Mouse (Mus musculus) liver, postnatal 0 days (tissue): ENCODE data around the gene Nufip2. TPM values are rescaled to one million over a fixed set of nuclear protein-coding genes. Genes with fewer than 3 reads are reported as not detected.
"Not testable (repeated sequence)": the region's sequence is repeated elsewhere in the genome, so short reads cannot be mapped to it uniquely, and the experiment has no call there.

Experiments
- ATAC-seq: fragments of 200-750 bp; cut with Nextera tagmentation; 2 replicates; pipeline ENCODE4 v1.8.0; 2017; ENCODE audit warnings: mild to moderate bottlenecking, moderate library complexity
- DNase-seq: peaks from one replicate; pipeline ENCODE4 v3.0.0-alpha.2; 2016
- H3K27ac ChIP-seq: fragments of 300-500 bp; sonication (generic); 2 replicates; pipeline ENCODE4 v1.5.1; 2014; ENCODE audit warnings: antibody characterized with exemption, moderate library complexity, mild to moderate bottlenecking, low read depth
- H3K27me3 ChIP-seq: fragments of 300-500 bp; sonication (generic); 2 replicates; pipeline ENCODE4 v1.6.1; 2014; ENCODE audit warnings: low read length, control low read depth, mixed read lengths; ENCODE audit not compliant: insufficient read depth
- H3K36me3 ChIP-seq: fragments of 300-500 bp; sonication (generic); replicated peaks from 2 replicates; pipeline ENCODE4 v1.6.1; 2014; ENCODE audit warnings: mild to moderate bottlenecking, control low read depth, low read length, moderate library complexity, mixed read lengths; ENCODE audit not compliant: insufficient read depth
- H3K4me1 ChIP-seq: fragments of 300-500 bp; sonication (generic); 2 replicates; pipeline ENCODE4 v1.6.1; 2014; ENCODE audit warnings: antibody characterized with exemption, mild to moderate bottlenecking, control low read depth; ENCODE audit not compliant: insufficient read depth
- H3K4me2 ChIP-seq: fragments of 300-500 bp; sonication (generic); 2 replicates; pipeline ENCODE4 v1.6.1; 2014; ENCODE audit warnings: low read depth, mild to moderate bottlenecking, low read length, moderate library complexity, mixed read lengths
- H3K4me3 ChIP-seq: fragments of 300-500 bp; sonication (generic); 2 replicates; pipeline ENCODE4 v1.5.1; 2014; ENCODE audit warnings: low read depth, low read length
- H3K9ac ChIP-seq: fragments of 300-500 bp; sonication (generic); replicated peaks from 2 replicates; pipeline ENCODE4 v1.6.1; 2014; ENCODE audit warnings: mild to moderate bottlenecking, moderate library complexity
- H3K9me3 ChIP-seq: fragments of 300-500 bp; sonication (generic); 2 replicates; pipeline ENCODE4 v1.6.1; 2016; ENCODE audit warnings: mild to moderate bottlenecking, control low read depth, low read length, mixed read lengths
- CTCF ChIP-seq: sonication (generic); IDR thresholded peaks from 2 replicates; pipeline ENCODE4 v1.5.1; 2016; ENCODE audit warnings: antibody characterized with exemption, low read depth
- EP300 ChIP-seq: IDR thresholded peaks from 2 replicates; pipeline ENCODE4 v1.6.1; 2016; ENCODE audit warnings: antibody characterized with exemption, low read depth, mild to moderate bottlenecking
- WGBS: fragments of 180-500 bp; shearing (Covaris S2); extraction: QIAGEN DNeasy Blood & Tissue Kit; methylation state at CpG from one replicate; pipeline ENCODE4 v1.1.7; 2014; ENCODE audit not compliant: insufficient replicate concordance; 5-methylcytosine and 5-hydroxymethylcytosine counted together
- polyA plus RNA-seq: library from polyadenylated mRNA; unstranded; fragments of >200 nt; fragmentation: Nextera tagmentation; extraction: Ambion mirVana; gene quantifications from 2 replicates; pipeline ENCODE4 v1.2.1, GENCODE M21; 2015

Gene Nufip2
- polyA plus RNA-seq, 1 experiment from 2014 or later: 2.0 TPM

- H3K36me3 ChIP-seq: no peaks in the 10 kb centered on the region
- H3K9me3 ChIP-seq: no peaks in the 10 kb centered on the region
- DNase-seq (no peak), ATAC-seq (no peak)
- H3K27ac ChIP-seq: no peak overlapping the region
- no peak overlapping the region for H3K4me3 ChIP-seq
- H3K4me1 ChIP-seq: no peaks in the 10 kb centered on the region
- no peak for TF ChIP-seq CTCF
- WGBS: 63% methylated on average over 4 of the region's 4 CpGs
- H3K4me2 ChIP-seq: no peak overlapping the region
- H3K9ac ChIP-seq: no peak overlapping the region
- H3K27me3 ChIP-seq: no peaks in the 10 kb centered on the region
Observed at GRCm38 (mm10) chr11:77659986-77660385, 26.0 kb upstream of the Nufip2 start.

GRCm38 (mm10) chr11:77663639-77664038, 22.3 kb upstream of the Nufip2 start:
- Histone ChIP-seq H3K4me3 (no peak overlapping the region), H3K4me1 (no peaks in the 10 kb centered on the region), H3K9me3 (no peaks in the 10 kb centered on the region), H3K27me3 (no peaks in the 10 kb centered on the region), H3K36me3 (no peaks in the 10 kb centered on the region), H3K27ac (no peak overlapping the region), H3K9ac (no peak overlapping the region), H3K4me2 (no peak overlapping the region)
- TF ChIP-seq EP300 (no peak), CTCF (no peak)
- 75% methylated on average over 6 of the region's 6 CpGs for WGBS
- ATAC-seq (no peak), DNase-seq (no peak)

- DNase-seq (no peak), ATAC-seq (no peak)
- 65% methylated on average over 8 of the region's 8 CpGs for WGBS
- Histone ChIP-seq H3K27ac (no peak overlapping the region), H3K9ac (no peak overlapping the region), H3K4me3 (no peak overlapping the region), H3K27me3 (no peaks in the 10 kb centered on the region), H3K4me1 (no peaks in the 10 kb centered on the region), H3K36me3 (no peaks in the 10 kb centered on the region), H3K9me3 (no peaks in the 10 kb centered on the region), H3K4me2 (no peak overlapping the region)
- no peak for TF ChIP-seq EP300
- no peak for TF ChIP-seq CTCF
Observed at GRCm38 (mm10) chr11:77664046-77664445, 21.9 kb upstream of the Nufip2 start.

- not testable (repeated sequence) for H3K36me3 ChIP-seq, ATAC-seq
- 66% methylated on average over 5 of the region's 5 CpGs for WGBS
Observed at GRCm38 (mm10) chr11:77665384-77665783, 20.6 kb upstream of the Nufip2 start.

GRCm38 (mm10) chr11:77666766-77667165, 19.2 kb upstream of the Nufip2 start:
- H3K27ac ChIP-seq, H3K36me3 ChIP-seq, ATAC-seq, H3K4me3 ChIP-seq, H3K9me3 ChIP-seq, H3K27me3 ChIP-seq, H3K9ac ChIP-seq, H3K4me2 ChIP-seq, DNase-seq, H3K4me1 ChIP-seq: not testable (repeated sequence)
- WGBS: 68% methylated on average over 8 of the region's 8 CpGs

More at GRCm38 (mm10) chr11:77665384-77665783, 20.6 kb upstream of the Nufip2 start:
- not testable (repeated sequence) for H3K9ac ChIP-seq, H3K27ac ChIP-seq, DNase-seq, H3K27me3 ChIP-seq, H3K9me3 ChIP-seq, H3K4me2 ChIP-seq, H3K4me1 ChIP-seq, H3K4me3 ChIP-seq
- TF ChIP-seq CTCF: peak; percentile 31; the same call in 1 of the 2 replicates

- TF ChIP-seq CTCF: no peak
- TF ChIP-seq EP300: no peak
- no peak for ATAC-seq
- Histone ChIP-seq H3K4me1 (no peaks in the 10 kb centered on the region), H3K27ac (no peak overlapping the region), H3K36me3 (no peaks in the 10 kb centered on the region), H3K9me3 (no peaks in the 10 kb centered on the region), H3K27me3 (no peaks in the 10 kb centered on the region), H3K9ac (no peak overlapping the region), H3K4me3 (no peak overlapping the region), H3K4me2 (no peak overlapping the region)
- DNase-seq: no peak
- 89% methylated on average over 2 of the region's 2 CpGs for WGBS
Observed at GRCm38 (mm10) chr11:77672746-77673145, 13.2 kb upstream of the Nufip2 start.

GRCm38 (mm10) chr11:77673428-77673991, 12.4 kb upstream of the Nufip2 start:
- no peaks in the 10 kb centered on the region for H3K36me3 ChIP-seq
- H3K27me3 ChIP-seq: no peaks in the 10 kb centered on the region
- WGBS: 67% methylated on average over 4 of the region's 4 CpGs
- DNase-seq (peak; percentile 30), ATAC-seq (no peak)
- no peak overlapping the region for H3K4me3 ChIP-seq
- H3K4me1 ChIP-seq: no peaks in the 10 kb centered on the region
- H3K9me3 ChIP-seq: no peaks in the 10 kb centered on the region
- H3K9ac ChIP-seq: no peak overlapping the region
- H3K4me2 ChIP-seq: no peak overlapping the region
- TF ChIP-seq CTCF: peak; percentile 71
- TF ChIP-seq EP300: no peak
- no peak overlapping the region for H3K27ac ChIP-seq
